Mouse (Mus musculus) hindbrain, embryonic 15.5 days (tissue): Measurements from ENCODE around the gene Exosc1. TPM values are rescaled to one million over a fixed set of nuclear protein-coding genes. Genes with fewer than 3 reads are reported as not detected.
"Not testable (repeated sequence)": the region's sequence is repeated elsewhere in the genome, so short reads cannot be mapped to it uniquely, and the experiment has no call there.

Source experiments
- ATAC-seq: fragments of 200-750 bp; cut with Nextera tagmentation; 2 replicates; pipeline ENCODE4 v1.8.0; 2017; ENCODE audit warnings: low read depth, moderate number of reproducible peaks, moderate TSS enrichment; ENCODE audit not compliant: low FRiP score
- H3K27ac ChIP-seq: fragments of 300-500 bp; sonication (generic); replicated peaks from 2 replicates; pipeline ENCODE4 v1.5.1; 2015; ENCODE audit warnings: mild to moderate bottlenecking, inconsistent platforms
- H3K27me3 ChIP-seq: fragments of 300-500 bp; sonication (generic); 2 replicates; pipeline ENCODE4 v1.6.1; 2015; ENCODE audit warnings: control low read depth, inconsistent platforms
- H3K36me3 ChIP-seq: fragments of 300-500 bp; sonication (generic); 2 replicates; pipeline ENCODE4 v1.6.1; 2015; ENCODE audit warnings: control low read depth, inconsistent platforms
- H3K4me1 ChIP-seq: fragments of 300-500 bp; sonication (generic); replicated peaks from 2 replicates; pipeline ENCODE4 v1.6.1; 2015; ENCODE audit warnings: control low read depth, inconsistent platforms
- H3K4me2 ChIP-seq: fragments of 300-500 bp; sonication (generic); 2 replicates; pipeline ENCODE4 v1.6.1; 2015; ENCODE audit warnings: moderate library complexity, mild to moderate bottlenecking, inconsistent platforms
- H3K4me3 ChIP-seq: fragments of 300-500 bp; sonication (generic); 2 replicates; pipeline ENCODE4 v1.5.1; 2015; ENCODE audit warnings: mild to moderate bottlenecking, inconsistent platforms
- H3K9ac ChIP-seq: fragments of 300-500 bp; sonication (generic); 2 replicates; pipeline ENCODE4 v1.6.1; 2015; ENCODE audit warnings: inconsistent platforms
- H3K9me3 ChIP-seq: fragments of 300-500 bp; sonication (generic); 2 replicates; pipeline ENCODE4 v1.6.1; 2016; ENCODE audit warnings: control low read depth, inconsistent platforms
- WGBS: fragments of 180-500 bp; shearing (Covaris S2); methylation state at CpG from one replicate; pipeline ENCODE4 v1.1.7; 2015; 5-methylcytosine and 5-hydroxymethylcytosine counted together
- polyA plus RNA-seq: library from polyadenylated mRNA; unstranded; fragments of >200 nt; fragmentation: Nextera tagmentation; extraction: Ambion mirVana; gene quantifications from 2 replicates; pipeline ENCODE4 v1.2.1, GENCODE M21; 2015

Gene Exosc1
- polyA plus RNA-seq, 1 experiment from 2014 or later = 59.8 TPM

- H3K27me3 ChIP-seq = no peaks in the 10 kb centered on the region
- peaks cover 92% of the 10 kb centered on the region for H3K36me3 ChIP-seq
- ATAC-seq = no peak
- H3K4me2 ChIP-seq = no peak overlapping the region
- H3K9ac ChIP-seq = no peak overlapping the region
- no peak overlapping the region for H3K27ac ChIP-seq
- no peaks in the 10 kb centered on the region for H3K4me1 ChIP-seq
- WGBS = 94% methylated on average over 7 of the region's 7 CpGs
- H3K9me3 ChIP-seq = no peaks in the 10 kb centered on the region
- no peak overlapping the region for H3K4me3 ChIP-seq
Measured at GRCm38 (mm10) chr19:41943841-41944240, 10.6 kb upstream of the Exosc1 start.

GRCm38 (mm10) chr19:41938539-41938938, 5.3 kb upstream of the Exosc1 start:
- Histone ChIP-seq H3K27ac (no peak overlapping the region), H3K27me3 (no peaks in the 10 kb centered on the region), H3K4me3 (no peak overlapping the region), H3K4me2 (no peak overlapping the region), H3K36me3 (peaks cover 58% of the 10 kb centered on the region), H3K9me3 (no peaks in the 10 kb centered on the region), H3K9ac (no peak overlapping the region), H3K4me1 (peaks cover 20% of the 10 kb centered on the region)
- WGBS = 95% methylated on average over 5 of the region's 5 CpGs
- ATAC-seq = no peak

- WGBS = 92% methylated on average over 1 of the region's 1 CpGs
- H3K27me3 ChIP-seq = no peaks in the 10 kb centered on the region
- peaks cover 35% of the 10 kb centered on the region for H3K36me3 ChIP-seq
- H3K4me1 ChIP-seq = peaks cover 29% of the 10 kb centered on the region
- H3K27ac ChIP-seq = no peak overlapping the region
- H3K9me3 ChIP-seq = no peaks in the 10 kb centered on the region
- no peak overlapping the region for H3K9ac ChIP-seq
- no peak overlapping the region for H3K4me3 ChIP-seq
- ATAC-seq = no peak
- H3K4me2 ChIP-seq = no peak overlapping the region
Measured at GRCm38 (mm10) chr19:41935921-41936320, 2.7 kb upstream of the Exosc1 start.

GRCm38 (mm10) chr19:41934124-41934523, 901 bp upstream of the Exosc1 start:
- Histone ChIP-seq H3K9ac (peak overlapping the region; percentile 77), H3K27ac (no peak overlapping the region), H3K27me3 (no peaks in the 10 kb centered on the region), H3K9me3 (no peaks in the 10 kb centered on the region), H3K36me3 (peaks cover 31% of the 10 kb centered on the region), H3K4me2 (peak overlapping the region; percentile 79), H3K4me1 (peaks cover 29% of the 10 kb centered on the region), H3K4me3 (peak overlapping the region; percentile 81)
- ATAC-seq = no peak
- 35% methylated on average over 6 of the region's 6 CpGs for WGBS

GRCm38 (mm10) chr19:41932686-41933085, 537 bp downstream of the Exosc1 start:
- H3K4me3 ChIP-seq = peak overlapping the region; percentile 81
- peak overlapping the region; percentile 79 for H3K4me2 ChIP-seq
- WGBS = under 1% methylated on average over 28 of the region's 28 CpGs
- H3K4me1 ChIP-seq = peaks cover 29% of the 10 kb centered on the region
- H3K9me3 ChIP-seq = no peaks in the 10 kb centered on the region
- no peaks in the 10 kb centered on the region for H3K27me3 ChIP-seq
- peak; percentile 35 for ATAC-seq
- H3K27ac ChIP-seq = peak overlapping the region; percentile 75
- H3K9ac ChIP-seq = peak overlapping the region; percentile 62
- H3K36me3 ChIP-seq = peaks cover 32% of the 10 kb centered on the region

GRCm38 (mm10) chr19:41920412-41921067, 12.7 kb downstream of the Exosc1 start:
- no peak overlapping the region for H3K27ac ChIP-seq
- peaks cover 72% of the 10 kb centered on the region for H3K36me3 ChIP-seq
- no peak overlapping the region for H3K4me3 ChIP-seq
- no peaks in the 10 kb centered on the region for H3K27me3 ChIP-seq
- WGBS = 81% methylated on average over 5 of the region's 5 CpGs
- H3K4me2 ChIP-seq = no peak overlapping the region
- no peaks in the 10 kb centered on the region for H3K9me3 ChIP-seq
- no peak for ATAC-seq
- H3K9ac ChIP-seq = no peak overlapping the region
- no peaks in the 10 kb centered on the region for H3K4me1 ChIP-seq

GRCm38 (mm10) chr19:41919471-41919870, 13.8 kb downstream of the Exosc1 start:
- no peak overlapping the region for H3K4me3 ChIP-seq
- H3K36me3 ChIP-seq = peaks cover 71% of the 10 kb centered on the region
- 82% methylated on average over 4 of the region's 4 CpGs for WGBS
- H3K4me1 ChIP-seq = peaks cover 6% of the 10 kb centered on the region; the same call in 1 of the 2 replicates
- no peaks in the 10 kb centered on the region for H3K27me3 ChIP-seq
- H3K9me3 ChIP-seq = no peaks in the 10 kb centered on the region
- no peak overlapping the region for H3K4me2 ChIP-seq
- no peak overlapping the region for H3K27ac ChIP-seq
- ATAC-seq = no peak
- no peak overlapping the region for H3K9ac ChIP-seq

- no peaks in the 10 kb centered on the region for H3K27me3 ChIP-seq
- ATAC-seq = no peak
- no peaks in the 10 kb centered on the region for H3K9me3 ChIP-seq
- 90% methylated on average over 4 of the region's 4 CpGs for WGBS
- no peak overlapping the region for H3K4me3 ChIP-seq
- peaks cover 26% of the 10 kb centered on the region for H3K4me1 ChIP-seq
- H3K9ac ChIP-seq = no peak overlapping the region
- no peak overlapping the region for H3K27ac ChIP-seq
- peaks cover 50% of the 10 kb centered on the region for H3K36me3 ChIP-seq
- no peak overlapping the region for H3K4me2 ChIP-seq
Measured at GRCm38 (mm10) chr19:41916853-41917252, 16.4 kb downstream of the Exosc1 start.

GRCm38 (mm10) chr19:41915294-41915693, 17.9 kb downstream of the Exosc1 start:
- H3K9ac ChIP-seq = no peak overlapping the region
- no peak overlapping the region for H3K4me2 ChIP-seq
- peaks cover 26% of the 10 kb centered on the region for H3K4me1 ChIP-seq
- no peaks in the 10 kb centered on the region for H3K9me3 ChIP-seq
- peaks cover 40% of the 10 kb centered on the region for H3K36me3 ChIP-seq
- H3K4me3 ChIP-seq = no peak overlapping the region
- no peaks in the 10 kb centered on the region for H3K27me3 ChIP-seq
- no peak overlapping the region for H3K27ac ChIP-seq
- 87% methylated on average over 3 of the region's 3 CpGs for WGBS
- ATAC-seq = no peak

- H3K9ac ChIP-seq, H3K27ac ChIP-seq, ATAC-seq, H3K9me3 ChIP-seq, H3K4me3 ChIP-seq, H3K27me3 ChIP-seq: not testable (repeated sequence)
- Histone ChIP-seq H3K4me1 (peaks cover 26% of the 10 kb centered on the region), H3K36me3 (peaks cover 35% of the 10 kb centered on the region), H3K4me2 (0 out of 2 replicates have a peak overlapping the region, but pooled peaks have one; percentile 94)
Measured at GRCm38 (mm10) chr19:41914592-41914882, 18.7 kb downstream of the Exosc1 start.

GRCm38 (mm10) chr19:41913774-41914591, 19.2 kb downstream of the Exosc1 start:
- Histone ChIP-seq H3K9me3 (no peaks in the 10 kb centered on the region), H3K4me3 (peak overlapping the region; percentile 99), H3K36me3 (peaks cover 30% of the 10 kb centered on the region), H3K27ac (no peak overlapping the region), H3K4me1 (peaks cover 26% of the 10 kb centered on the region), H3K9ac (no peak overlapping the region), H3K27me3 (no peaks in the 10 kb centered on the region), H3K4me2 (peak overlapping the region; percentile 94)
- WGBS = 38% methylated on average over 6 of the region's 6 CpGs
- ATAC-seq = no peak
